Mouse (Mus musculus): Measurements from ENCODE around the gene Pym1. TPM values are rescaled to one million over a fixed set of nuclear protein-coding genes. Genes with fewer than 3 reads are reported as not detected.

The Pym1 gene
- polyA plus RNA-seq, 1 experiment from 2014 or later = 48.1 TPM

- 13% methylated on average over 7 of the region's 7 CpGs for WGBS
- no peaks in the 10 kb centered on the region for H3K9me3 ChIP-seq (ENCODE audit: control insufficient read depth, low read length)
- peaks cover 38% of the 10 kb centered on the region for H3K27me3 ChIP-seq (ENCODE audit: control insufficient read depth, insufficient read depth, low read length)
- peak overlapping the region; percentile 69 for H3K9ac ChIP-seq (ENCODE audit: low read length)
- H3K36me3 ChIP-seq (ENCODE audit: control insufficient read depth, insufficient read depth, low read length) = no peaks in the 10 kb centered on the region
- peaks cover 5% of the 10 kb centered on the region; the same call in 1 of the 2 replicates for H3K4me1 ChIP-seq (ENCODE audit: control insufficient read depth, insufficient read depth, low read length)
- DNase-seq (ENCODE audit: low spot score, missing footprints) (peak; percentile 88), ATAC-seq (ENCODE audit: low FRiP score) (no peak)
- H3K4me2 ChIP-seq = peak overlapping the region; percentile 93
- peak overlapping the region; percentile 51 for H3K4me3 ChIP-seq (ENCODE audit: low read depth, low read length)
- H3K27ac ChIP-seq (ENCODE audit: low read depth, low read length) = no peak overlapping the region
These were observed 4.5 kb upstream of the Pym1 start for GRCm38 (mm10) chr10:128743235-128743634.

DNA sequence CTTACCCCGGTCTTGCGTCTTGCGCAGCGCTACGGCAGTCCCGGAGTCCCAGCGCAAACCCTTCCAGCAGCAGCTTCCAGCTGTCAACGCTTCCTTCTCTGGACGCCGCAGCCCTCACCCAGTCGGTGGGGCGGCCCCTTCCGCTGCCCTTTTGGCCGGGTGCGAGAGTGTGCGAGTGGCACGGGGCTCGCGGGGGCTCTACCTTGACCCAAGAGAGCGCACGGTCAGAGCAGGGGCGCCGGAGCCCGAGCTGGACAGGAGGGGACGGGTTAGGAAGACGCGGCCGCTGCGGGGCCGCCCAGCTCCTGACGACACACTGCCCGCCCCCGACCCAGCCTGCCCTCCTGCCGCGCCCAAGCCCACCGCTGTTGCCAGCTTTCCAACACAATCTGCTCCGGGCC, 3.9 kb upstream of the Pym1 start:
- WGBS = under 1% methylated on average over 37 of the region's 37 CpGs
- H3K27ac ChIP-seq (ENCODE audit: low read depth, low read length) = no peak overlapping the region
- peak overlapping the region; percentile 69 for H3K9ac ChIP-seq (ENCODE audit: low read length)
- H3K4me2 ChIP-seq = peak overlapping the region; percentile 93
- no peaks in the 10 kb centered on the region for H3K9me3 ChIP-seq (ENCODE audit: control insufficient read depth, low read length)
- H3K4me1 ChIP-seq (ENCODE audit: control insufficient read depth, insufficient read depth, low read length) = peaks cover 5% of the 10 kb centered on the region; the same call in 1 of the 2 replicates
- H3K36me3 ChIP-seq (ENCODE audit: control insufficient read depth, insufficient read depth, low read length) = no peaks in the 10 kb centered on the region
- H3K4me3 ChIP-seq (ENCODE audit: low read depth, low read length) = peak overlapping the region; percentile 51
- DNase-seq (ENCODE audit: low spot score, missing footprints) = peak; percentile 96
- ATAC-seq (ENCODE audit: low FRiP score) = no peak
- H3K27me3 ChIP-seq (ENCODE audit: control insufficient read depth, insufficient read depth, low read length) = peaks cover 38% of the 10 kb centered on the region

DNA sequence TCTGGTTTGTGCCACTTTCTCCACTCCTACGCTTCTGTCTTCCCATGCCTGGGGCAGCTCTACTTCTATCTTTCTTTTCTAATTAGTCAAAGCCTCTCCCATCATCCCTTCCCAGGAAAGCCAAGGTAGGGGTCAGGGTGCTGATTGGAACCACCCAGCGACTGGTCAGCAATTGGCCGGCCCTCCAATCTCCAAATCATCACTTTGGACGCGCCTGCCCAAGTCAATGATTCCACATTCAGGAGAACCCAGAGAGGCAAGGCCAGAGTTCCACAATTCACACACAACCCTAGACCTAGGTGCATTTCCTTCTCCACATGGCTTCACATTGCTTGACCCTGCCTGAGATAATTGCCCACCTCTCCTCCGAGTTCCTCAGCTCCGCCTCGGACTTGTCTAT, 3.5 kb upstream of the Pym1 start:
- DNase-seq (ENCODE audit: low spot score, missing footprints) (no peak), ATAC-seq (ENCODE audit: low FRiP score) (no peak)
- H3K27me3 ChIP-seq (ENCODE audit: control insufficient read depth, insufficient read depth, low read length) = peaks cover 38% of the 10 kb centered on the region
- H3K4me3 ChIP-seq (ENCODE audit: low read depth, low read length) = peak overlapping the region; percentile 51
- peaks cover 8% of the 10 kb centered on the region; the same call in 1 of the 2 replicates for H3K4me1 ChIP-seq (ENCODE audit: control insufficient read depth, insufficient read depth, low read length)
- H3K27ac ChIP-seq (ENCODE audit: low read depth, low read length) = no peak overlapping the region
- WGBS = 18% methylated on average over 8 of the region's 8 CpGs
- peak overlapping the region; percentile 69; the same call in 1 of the 2 replicates for H3K9ac ChIP-seq (ENCODE audit: low read length)
- no peaks in the 10 kb centered on the region for H3K36me3 ChIP-seq (ENCODE audit: control insufficient read depth, insufficient read depth, low read length)
- H3K9me3 ChIP-seq (ENCODE audit: control insufficient read depth, low read length) = no peaks in the 10 kb centered on the region
- peak overlapping the region; percentile 93 for H3K4me2 ChIP-seq

- 19% methylated on average over 18 of the region's 18 CpGs for WGBS
- peaks cover 38% of the 10 kb centered on the region for H3K27me3 ChIP-seq (ENCODE audit: control insufficient read depth, insufficient read depth, low read length)
- H3K27ac ChIP-seq (ENCODE audit: low read depth, low read length) = no peak within 1 kb of the TSS
- peak within 1 kb of the TSS; percentile 69 for H3K9ac ChIP-seq (ENCODE audit: low read length)
- peak within 1 kb of the TSS; percentile 51 for H3K4me3 ChIP-seq (ENCODE audit: low read depth, low read length)
- no peak for ATAC-seq (ENCODE audit: low FRiP score)
- peak within 1 kb of the TSS; percentile 93 for H3K4me2 ChIP-seq
- no peaks in the 10 kb centered on the region for H3K36me3 ChIP-seq (ENCODE audit: control insufficient read depth, insufficient read depth, low read length)
- peaks cover 14% of the 10 kb centered on the region; the same call in 1 of the 2 replicates for H3K4me1 ChIP-seq (ENCODE audit: control insufficient read depth, insufficient read depth, low read length)
- DNase-seq (ENCODE audit: low spot score, missing footprints) = peak; percentile 91
- H3K9me3 ChIP-seq (ENCODE audit: control insufficient read depth, low read length) = no peaks in the 10 kb centered on the region
These were observed 2.7 kb upstream of the Pym1 start, which contains the start of gene Dgka for GRCm38 (mm10) chr10:128744680-128745601. Gene Dgka, minus strand, starts transcription at chr10:128744855.

- WGBS = 92% methylated on average over 10 of the region's 10 CpGs
- no peak for ATAC-seq (ENCODE audit: low FRiP score)
- Histone ChIP-seq H3K4me3 (ENCODE audit: low read depth, low read length) (no peak overlapping the region), H3K9me3 (ENCODE audit: control insufficient read depth, low read length) (no peaks in the 10 kb centered on the region), H3K27ac (ENCODE audit: low read depth, low read length) (no peak overlapping the region), H3K27me3 (ENCODE audit: control insufficient read depth, insufficient read depth, low read length) (peaks cover 38% of the 10 kb centered on the region), H3K4me2 (no peak overlapping the region), H3K9ac (ENCODE audit: low read length) (no peak overlapping the region), H3K4me1 (ENCODE audit: control insufficient read depth, insufficient read depth, low read length) (peaks cover 14% of the 10 kb centered on the region; the same call in 1 of the 2 replicates), H3K36me3 (ENCODE audit: control insufficient read depth, insufficient read depth, low read length) (no peaks in the 10 kb centered on the region)
- DNase-seq (ENCODE audit: low spot score, missing footprints) = no peak
These were observed 1.6 kb upstream of the Pym1 start for GRCm38 (mm10) chr10:128745946-128746613.

GRCm38 (mm10) chr10:128746972-128747645, 580 bp upstream of the Pym1 start:
- H3K4me2 ChIP-seq = peak overlapping the region; percentile 78
- peaks cover 32% of the 10 kb centered on the region for H3K27me3 ChIP-seq (ENCODE audit: control insufficient read depth, insufficient read depth, low read length)
- H3K4me1 ChIP-seq (ENCODE audit: control insufficient read depth, insufficient read depth, low read length) = peaks cover 14% of the 10 kb centered on the region; the same call in 1 of the 2 replicates
- peak overlapping the region; percentile 86 for H3K9ac ChIP-seq (ENCODE audit: low read length)
- peak overlapping the region; percentile 72 for H3K4me3 ChIP-seq (ENCODE audit: low read depth, low read length)
- no peaks in the 10 kb centered on the region for H3K9me3 ChIP-seq (ENCODE audit: control insufficient read depth, low read length)
- DNase-seq (ENCODE audit: low spot score, missing footprints) = no peak
- no peak for ATAC-seq (ENCODE audit: low FRiP score)
- 41% methylated on average over 9 of the region's 9 CpGs for WGBS
- H3K27ac ChIP-seq (ENCODE audit: low read depth, low read length) = peak overlapping the region; percentile 83; the same call in 1 of the 2 replicates
- H3K36me3 ChIP-seq (ENCODE audit: control insufficient read depth, insufficient read depth, low read length) = no peaks in the 10 kb centered on the region

- no peaks in the 10 kb centered on the region for H3K36me3 ChIP-seq (ENCODE audit: control insufficient read depth, insufficient read depth, low read length)
- peak overlapping the region; percentile 86 for H3K9ac ChIP-seq (ENCODE audit: low read length)
- peaks cover 14% of the 10 kb centered on the region; the same call in 1 of the 2 replicates for H3K4me1 ChIP-seq (ENCODE audit: control insufficient read depth, insufficient read depth, low read length)
- H3K4me3 ChIP-seq (ENCODE audit: low read depth, low read length) = peak overlapping the region; percentile 72
- no peaks in the 10 kb centered on the region for H3K9me3 ChIP-seq (ENCODE audit: control insufficient read depth, low read length)
- WGBS = under 1% methylated on average over 37 of the region's 37 CpGs
- ATAC-seq (ENCODE audit: low FRiP score) (peak; percentile 94), DNase-seq (ENCODE audit: low spot score, missing footprints) (peak; percentile 99)
- peaks cover 21% of the 10 kb centered on the region for H3K27me3 ChIP-seq (ENCODE audit: control insufficient read depth, insufficient read depth, low read length)
- peak overlapping the region; percentile 83 for H3K27ac ChIP-seq (ENCODE audit: low read depth, low read length)
- H3K4me2 ChIP-seq = peak overlapping the region; percentile 78
These were observed 669 bp downstream of the Pym1 start for GRCm38 (mm10) chr10:128748252-128748864.

DNA sequence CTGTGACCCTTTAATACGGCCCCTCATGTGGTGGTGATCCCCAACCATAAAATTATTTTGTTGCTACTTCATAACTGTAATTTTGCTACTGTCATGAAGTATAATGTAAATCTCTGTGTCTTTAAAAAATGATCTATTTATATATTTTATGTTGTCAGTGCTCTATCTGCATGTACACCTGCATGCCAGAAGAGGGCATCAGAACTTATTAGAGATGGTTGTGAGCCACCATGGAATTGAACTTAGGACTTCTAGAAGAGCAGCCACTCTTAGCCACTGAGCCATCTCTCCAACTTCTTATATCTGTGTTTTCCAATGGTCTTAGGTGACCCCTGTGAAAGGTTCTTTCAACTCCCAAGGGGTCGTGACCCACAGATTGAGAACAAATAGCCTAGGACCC, 25.2 kb downstream of the Pym1 start:
- no peaks in the 10 kb centered on the region for H3K4me1 ChIP-seq (ENCODE audit: control insufficient read depth, insufficient read depth, low read length)
- ATAC-seq (ENCODE audit: low FRiP score) = no peak
- no peak overlapping the region for H3K27ac ChIP-seq (ENCODE audit: low read depth, low read length)
- no peak for DNase-seq (ENCODE audit: low spot score, missing footprints)
- no peaks in the 10 kb centered on the region for H3K9me3 ChIP-seq (ENCODE audit: control insufficient read depth, low read length)
- no peak overlapping the region for H3K4me3 ChIP-seq (ENCODE audit: low read depth, low read length)
- H3K9ac ChIP-seq (ENCODE audit: low read length) = no peak overlapping the region
- H3K36me3 ChIP-seq (ENCODE audit: control insufficient read depth, insufficient read depth, low read length) = no peaks in the 10 kb centered on the region
- no peak overlapping the region for H3K4me2 ChIP-seq
- H3K27me3 ChIP-seq (ENCODE audit: control insufficient read depth, insufficient read depth, low read length) = no peaks in the 10 kb centered on the region
- 88% methylated on average over 2 of the region's 2 CpGs for WGBS
